Mouse (Mus musculus) olfactory bulb, adult 2 months (tissue): Measurements from ENCODE around the gene Shank3.

Experiments used
- CTCF ChIP-seq: fragments of 200-500 bp; IDR thresholded peaks from 2 replicates; pipeline ENCODE4 v1.5.1; 2012; ENCODE audit warnings: low read depth, mild to moderate bottlenecking, low read length, moderate library complexity; ENCODE audit not compliant: insufficient read depth
- POLR2A ChIP-seq: fragments of 200-500 bp; IDR thresholded peaks from 2 replicates; pipeline ENCODE4 v1.6.1; 2012; ENCODE audit warnings: mild to moderate bottlenecking, low read depth, low read length, moderate library complexity; ENCODE audit not compliant: insufficient read depth

DNA sequence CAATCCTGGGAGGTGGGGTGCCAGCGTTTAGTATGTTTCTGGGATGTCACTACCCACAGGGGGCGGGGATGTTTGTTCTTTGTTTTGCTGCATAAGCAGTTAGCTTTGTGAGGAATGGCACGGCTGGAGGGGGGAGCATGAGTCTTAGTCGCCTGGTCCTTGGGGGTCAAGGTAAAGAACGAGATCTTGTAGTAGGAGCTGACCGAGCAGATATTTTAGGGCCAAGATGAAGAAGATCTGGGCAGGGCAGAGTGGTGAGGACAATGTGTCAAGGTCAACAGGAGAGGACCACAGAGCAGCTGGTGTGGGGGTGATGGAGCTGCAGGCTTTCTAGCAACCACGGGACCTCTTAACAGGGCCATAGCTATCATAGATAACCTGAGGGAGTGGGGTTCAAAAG, 28.0 kb downstream of the Shank3 start:
- TF ChIP-seq CTCF = no peak
- no peak for TF ChIP-seq POLR2A
